Mouse (Mus musculus) embryonic facial prominence, embryonic 14.5 days (tissue): ENCODE results near the gene Mipol1. TPM values are rescaled to one million over a fixed set of nuclear protein-coding genes. Genes with fewer than 3 reads are reported as not detected.
A peak's percentile ranks its signal among the peaks of the same experiment; 100 is the strongest.

Source experiments
- ATAC-seq: fragments of 200-750 bp; cut with Nextera tagmentation; 2 replicates; pipeline ENCODE4 v1.8.0; 2017; ENCODE audit warnings: low read depth, moderate number of reproducible peaks, moderate TSS enrichment
- DNase-seq: peaks from one replicate; pipeline ENCODE4 v3.0.0-alpha.2; 2015; ENCODE audit warnings: low spot score
- H3K27ac ChIP-seq: fragments of 300-500 bp; sonication (generic); replicated peaks from 2 replicates; pipeline ENCODE4 v1.5.1; 2014; ENCODE audit warnings: low read depth, mild to moderate bottlenecking, low read length, moderate library complexity
- H3K27me3 ChIP-seq: fragments of 300-500 bp; sonication (generic); replicated peaks from 2 replicates; pipeline ENCODE4 v1.6.1; 2014; ENCODE audit warnings: low read length; ENCODE audit not compliant: control insufficient read depth, insufficient read depth
- H3K36me3 ChIP-seq: fragments of 300-500 bp; sonication (generic); 2 replicates; pipeline ENCODE4 v1.6.1; 2014; ENCODE audit warnings: low read length, mixed read lengths; ENCODE audit not compliant: control insufficient read depth, insufficient read depth
- H3K4me1 ChIP-seq: fragments of 300-500 bp; sonication (generic); 2 replicates; pipeline ENCODE4 v1.6.1; 2014; ENCODE audit warnings: antibody characterized with exemption, low read length; ENCODE audit not compliant: control insufficient read depth, insufficient read depth
- H3K4me2 ChIP-seq: fragments of 300-500 bp; sonication (generic); 2 replicates; pipeline ENCODE4 v1.6.1; 2014; ENCODE audit warnings: low read depth, mild to moderate bottlenecking, low read length, moderate library complexity, mixed read lengths
- H3K4me3 ChIP-seq: fragments of 300-500 bp; sonication (generic); 2 replicates; pipeline ENCODE4 v1.5.1; 2014; ENCODE audit warnings: low read depth, mild to moderate bottlenecking, low read length
- H3K9ac ChIP-seq: fragments of 300-500 bp; sonication (generic); 2 replicates; pipeline ENCODE4 v1.6.1; 2014; ENCODE audit warnings: low read depth, mild to moderate bottlenecking, low read length, moderate library complexity, mixed read lengths
- H3K9me3 ChIP-seq: fragments of 300-500 bp; sonication (generic); 2 replicates; pipeline ENCODE4 v1.6.1; 2016; ENCODE audit warnings: low read length; ENCODE audit not compliant: control insufficient read depth
- WGBS: fragments of 180-500 bp; shearing (Covaris S2); extraction: QIAGEN DNeasy Blood & Tissue Kit; methylation state at CpG from one replicate; pipeline ENCODE4 v1.1.7; 2014; 5-methylcytosine and 5-hydroxymethylcytosine counted together
- polyA plus RNA-seq: library from polyadenylated mRNA; unstranded; fragments of >200 nt; fragmentation: Nextera tagmentation; extraction: Ambion mirVana; gene quantifications from 2 replicates; pipeline ENCODE4 v1.2.1, GENCODE M21; 2014

Mipol1 gene
- polyA plus RNA-seq, 1 experiment from 2014 or later, result 6.9 TPM

GRCm38 (mm10) chr12:57227776-57228175 lies 2.5 kb upstream of the Mipol1 start:
- Histone ChIP-seq H3K27me3 (no peaks in the 10 kb centered on the region), H3K4me1 (peaks cover 8% of the 10 kb centered on the region)
- WGBS, result 76% methylated on average over 4 of the region's 8 CpGs

GRCm38 (mm10) chr12:57229703-57230102 lies 524 bp upstream of the Mipol1 start:
- no peak for ATAC-seq
- no peak overlapping the region; the same call in 1 of the 2 replicates for H3K27ac ChIP-seq

More at GRCm38 (mm10) chr12:57227776-57228175, 2.5 kb upstream of the Mipol1 start:
- H3K27ac ChIP-seq, result no peak overlapping the region
- no peaks in the 10 kb centered on the region for H3K9me3 ChIP-seq
- DNase-seq (no peak), ATAC-seq (no peak)
- H3K36me3 ChIP-seq, result no peaks in the 10 kb centered on the region
- H3K4me2 ChIP-seq, result no peak overlapping the region
- H3K4me3 ChIP-seq, result no peak overlapping the region
- no peak overlapping the region for H3K9ac ChIP-seq

DNA sequence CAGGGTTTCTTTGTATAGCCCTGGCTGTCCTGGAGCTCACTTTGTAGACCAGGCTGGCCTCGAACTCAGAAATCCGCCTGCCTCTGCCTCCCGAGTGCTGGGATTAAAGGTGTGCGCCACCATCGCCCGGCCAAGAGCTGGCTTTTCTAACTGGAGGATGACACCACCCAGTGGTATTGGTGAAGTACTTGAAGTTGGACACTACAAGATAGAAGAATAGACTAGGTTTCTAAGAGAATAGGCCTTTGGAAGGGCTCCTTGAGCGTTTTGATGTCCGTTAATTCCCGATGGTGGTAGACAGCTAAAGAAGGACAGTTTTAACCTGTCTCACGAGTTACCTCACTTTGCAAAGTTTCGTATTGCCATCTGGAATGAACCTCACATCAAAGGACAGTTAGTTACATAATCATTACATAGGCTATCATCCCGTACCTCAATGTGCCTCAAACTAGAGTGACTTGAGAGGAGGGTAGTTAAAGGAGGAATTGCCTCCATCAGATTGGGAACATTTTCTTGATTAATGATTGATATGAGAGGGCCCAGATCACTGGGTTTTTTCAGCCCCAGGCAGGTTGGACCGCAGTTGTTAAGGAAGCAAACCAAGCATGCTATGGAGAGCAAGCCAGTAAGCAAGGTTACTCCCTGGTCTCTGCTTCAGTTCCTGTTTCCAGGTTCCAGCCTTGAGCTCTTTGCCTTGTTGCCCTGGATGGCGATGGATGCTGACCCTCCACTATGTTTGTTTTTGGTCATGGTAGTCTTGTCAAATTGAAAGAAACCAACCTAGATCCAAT lies 1.1 kb downstream of the Mipol1 start:
- peak; percentile 40 for DNase-seq
- peak overlapping the region; percentile 92 for H3K9ac ChIP-seq
- H3K36me3 ChIP-seq, result peaks cover 5% of the 10 kb centered on the region; the same call in 1 of the 2 replicates
- H3K27me3 ChIP-seq, result no peaks in the 10 kb centered on the region
- ATAC-seq, result no peak
- peak overlapping the region; percentile 87 for H3K4me3 ChIP-seq
- peak overlapping the region; percentile 62 for H3K4me2 ChIP-seq
- no peaks in the 10 kb centered on the region for H3K9me3 ChIP-seq
- no peak overlapping the region; the same call in 1 of the 2 replicates for H3K27ac ChIP-seq
- 71% methylated on average over 14 of the region's 14 CpGs for WGBS
- peaks cover 8% of the 10 kb centered on the region for H3K4me1 ChIP-seq

More at GRCm38 (mm10) chr12:57229703-57230102, 524 bp upstream of the Mipol1 start:
- Histone ChIP-seq H3K9ac (peak overlapping the region; percentile 92), H3K36me3 (peaks cover 3% of the 10 kb centered on the region; the same call in 1 of the 2 replicates), H3K4me3 (peak overlapping the region; percentile 87), H3K27me3 (no peaks in the 10 kb centered on the region), H3K4me1 (peaks cover 8% of the 10 kb centered on the region), H3K4me2 (peak overlapping the region; percentile 62), H3K9me3 (no peaks in the 10 kb centered on the region)
- no peak for DNase-seq
- 21% methylated on average over 4 of the region's 4 CpGs for WGBS

DNA sequence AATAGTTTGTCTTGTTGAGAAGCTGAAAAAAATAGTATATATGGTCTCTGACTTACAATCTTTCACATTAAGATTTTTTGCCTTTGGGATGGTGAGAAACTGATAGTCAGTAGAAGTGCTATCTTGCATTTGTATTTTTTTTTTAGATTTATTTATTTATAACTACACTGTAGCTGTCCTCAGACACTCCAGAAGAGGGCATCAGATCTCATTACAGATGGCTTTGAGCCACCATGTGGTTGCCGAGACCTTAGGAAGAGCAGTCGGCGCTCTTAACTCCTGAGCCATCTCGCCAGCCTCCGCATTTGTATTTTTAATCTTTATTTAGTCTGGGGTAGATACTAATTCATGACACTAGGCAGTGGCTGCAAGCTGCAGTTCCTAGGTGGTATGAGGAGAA lies 3.2 kb downstream of the Mipol1 start:
- H3K36me3 ChIP-seq, result peaks cover 8% of the 10 kb centered on the region
- H3K4me3 ChIP-seq, result no peak overlapping the region
- no peak overlapping the region for H3K27ac ChIP-seq
- no peak overlapping the region for H3K9ac ChIP-seq
- H3K9me3 ChIP-seq, result no peaks in the 10 kb centered on the region
- H3K4me1 ChIP-seq, result peaks cover 8% of the 10 kb centered on the region
- no peaks in the 10 kb centered on the region for H3K27me3 ChIP-seq
- 83% methylated on average over 5 of the region's 5 CpGs for WGBS
- no peak for DNase-seq
- ATAC-seq, result no peak
- H3K4me2 ChIP-seq, result no peak overlapping the region

GRCm38 (mm10) chr12:57243671-57244495 lies 13.7 kb downstream of the Mipol1 start:
- ATAC-seq, result no peak
- no peak for DNase-seq

GRCm38 (mm10) chr12:57258572-57258971 lies 28.3 kb downstream of the Mipol1 start:
- Histone ChIP-seq H3K36me3 (no peaks in the 10 kb centered on the region), H3K4me1 (no peaks in the 10 kb centered on the region), H3K9ac (no peak overlapping the region), H3K4me3 (no peak overlapping the region), H3K27ac (no peak overlapping the region), H3K4me2 (no peak overlapping the region), H3K9me3 (no peaks in the 10 kb centered on the region), H3K27me3 (no peaks in the 10 kb centered on the region)
- ATAC-seq (no peak), DNase-seq (no peak)
- WGBS, result 61% methylated on average over 2 of the region's 2 CpGs

More at GRCm38 (mm10) chr12:57243671-57244495, 13.7 kb downstream of the Mipol1 start:
- peaks cover 32% of the 10 kb centered on the region for H3K36me3 ChIP-seq
- H3K9ac ChIP-seq, result no peak overlapping the region
- no peaks in the 10 kb centered on the region for H3K27me3 ChIP-seq
- H3K9me3 ChIP-seq, result no peaks in the 10 kb centered on the region
- no peak overlapping the region for H3K4me2 ChIP-seq
- no peaks in the 10 kb centered on the region for H3K4me1 ChIP-seq
- no peak overlapping the region for H3K27ac ChIP-seq
- WGBS, result 85% methylated on average over 5 of the region's 5 CpGs
- no peak overlapping the region for H3K4me3 ChIP-seq

- no peaks in the 10 kb centered on the region for H3K27me3 ChIP-seq
- no peaks in the 10 kb centered on the region for H3K4me1 ChIP-seq
- no peak overlapping the region for H3K9ac ChIP-seq
- ATAC-seq, result no peak
- H3K4me2 ChIP-seq, result no peak overlapping the region
- no peaks in the 10 kb centered on the region for H3K9me3 ChIP-seq
- no peak overlapping the region for H3K27ac ChIP-seq
- DNase-seq, result peak; percentile 60
- 36% methylated on average over 1 of the region's 1 CpGs for WGBS
- H3K4me3 ChIP-seq, result no peak overlapping the region
- no peaks in the 10 kb centered on the region for H3K36me3 ChIP-seq
These were observed 45.2 kb downstream of the Mipol1 start for GRCm38 (mm10) chr12:57275456-57275855.

- Histone ChIP-seq H3K27ac (no peak overlapping the region), H3K4me1 (no peaks in the 10 kb centered on the region), H3K4me2 (no peak overlapping the region), H3K36me3 (no peaks in the 10 kb centered on the region), H3K4me3 (no peak overlapping the region), H3K27me3 (no peaks in the 10 kb centered on the region), H3K9ac (no peak overlapping the region), H3K9me3 (no peaks in the 10 kb centered on the region)
- peak; percentile 75 for DNase-seq
- no peak for ATAC-seq
- WGBS, result 54% methylated on average over 3 of the region's 3 CpGs
These were observed 51.2 kb downstream of the Mipol1 start for GRCm38 (mm10) chr12:57281155-57282114.
